Mouse (Mus musculus): ENCODE data around the gene Olfr800. TPM values are rescaled to one million over a fixed set of nuclear protein-coding genes. Genes with fewer than 3 reads are reported as not detected.

Olfr800 gene
- not detected in 2 replicates for polyA plus RNA-seq (2015; fragmentation: Nextera tagmentation; extraction: Ambion mirVana)

- DNase-seq = no peak
- Histone ChIP-seq H3K9ac (replicated peaks) (no peak within 1 kb of the TSS), H3K4me3 (ENCODE audit: low read depth, low read length) (no peak within 1 kb of the TSS), H3K27ac (ENCODE audit: low read depth) (no peak within 1 kb of the TSS), H3K4me1 (ENCODE audit: insufficient read depth) (no peaks in the 10 kb centered on the region), H3K9me3 (ENCODE audit: low read length) (no peaks in the 10 kb centered on the region), H3K27me3 (ENCODE audit: insufficient read depth, low read length) (no peaks in the 10 kb centered on the region), H3K4me2 (ENCODE audit: low read depth, low read length) (no peak within 1 kb of the TSS), H3K36me3 (replicated peaks; ENCODE audit: insufficient read depth, low read length) (no peaks in the 10 kb centered on the region)
- ATAC-seq = no peak
- TF ChIP-seq EP300 (IDR thresholded peaks at IDR 0.05; ENCODE audit: low read depth) (no peak), CTCF (IDR thresholded peaks at IDR 0.05; ENCODE audit: low read depth) (no peak)
Measured at GRCm38 (mm10) chr10:129657394-129657793, at the start of gene Olfr800. Gene Olfr800, plus strand, starts transcription at chr10:129657694.

GRCm38 (mm10) chr10:129612470-129612869 is 45.0 kb upstream of the Olfr800 start, which contains the start of gene Olfr796:
Gene Olfr796, minus strand, starts transcription at chr10:129612570.
- no peak within 1 kb of the TSS for H3K27ac ChIP-seq (ENCODE audit: low read depth)
- 88% methylated on average over 1 of the region's 1 CpGs for WGBS (ENCODE audit: insufficient replicate concordance)
- TF ChIP-seq EP300 (IDR thresholded peaks at IDR 0.05; ENCODE audit: low read depth) (no peak), CTCF (IDR thresholded peaks at IDR 0.05; ENCODE audit: low read depth) (no peak)
- no peak within 1 kb of the TSS for H3K4me3 ChIP-seq (ENCODE audit: low read depth, low read length)
- H3K9me3 ChIP-seq (ENCODE audit: low read length) = no peaks in the 10 kb centered on the region
- H3K9ac ChIP-seq (replicated peaks) = no peak within 1 kb of the TSS
- H3K36me3 ChIP-seq (replicated peaks; ENCODE audit: insufficient read depth, low read length) = no peaks in the 10 kb centered on the region
- no peaks in the 10 kb centered on the region for H3K4me1 ChIP-seq (ENCODE audit: insufficient read depth)
- no peak within 1 kb of the TSS for H3K4me2 ChIP-seq (ENCODE audit: low read depth, low read length)
- H3K27me3 ChIP-seq (ENCODE audit: insufficient read depth, low read length) = no peaks in the 10 kb centered on the region
- no peak for ATAC-seq
- DNase-seq = no peak

GRCm38 (mm10) chr10:129621724-129622123 is 35.8 kb upstream of the Olfr800 start:
- Histone ChIP-seq H3K27ac (ENCODE audit: low read depth) (no peak overlapping the region), H3K36me3 (replicated peaks; ENCODE audit: insufficient read depth, low read length) (no peaks in the 10 kb centered on the region), H3K27me3 (ENCODE audit: insufficient read depth, low read length) (no peaks in the 10 kb centered on the region), H3K4me2 (ENCODE audit: low read depth, low read length) (no peak overlapping the region), H3K4me3 (ENCODE audit: low read depth, low read length) (no peak overlapping the region), H3K9me3 (ENCODE audit: low read length) (no peaks in the 10 kb centered on the region), H3K4me1 (ENCODE audit: insufficient read depth) (no peaks in the 10 kb centered on the region), H3K9ac (replicated peaks) (no peak overlapping the region)
- WGBS (ENCODE audit: insufficient replicate concordance) = 24% methylated on average over 1 of the region's 1 CpGs
- ATAC-seq (no peak), DNase-seq (no peak)
- TF ChIP-seq CTCF (IDR thresholded peaks at IDR 0.05; ENCODE audit: low read depth) = no peak
- TF ChIP-seq EP300 (IDR thresholded peaks at IDR 0.05; ENCODE audit: low read depth) = no peak

- no peak for ATAC-seq
- H3K9me3 ChIP-seq (ENCODE audit: low read length) = no peaks in the 10 kb centered on the region
- H3K36me3 ChIP-seq (replicated peaks; ENCODE audit: insufficient read depth, low read length) = no peaks in the 10 kb centered on the region
Measured at GRCm38 (mm10) chr10:129623251-129623650, 34.2 kb upstream of the Olfr800 start.

GRCm38 (mm10) chr10:129627834-129628233 is 29.7 kb upstream of the Olfr800 start, which contains the start of gene Olfr798:
Gene Olfr798, minus strand, starts transcription at chr10:129627934.
- ATAC-seq = no peak
- 64% methylated on average over 1 of the region's 1 CpGs for WGBS (ENCODE audit: insufficient replicate concordance)

More at GRCm38 (mm10) chr10:129623251-129623650, 34.2 kb upstream of the Olfr800 start:
- Histone ChIP-seq H3K4me2 (ENCODE audit: low read depth, low read length) (no peak overlapping the region), H3K9ac (replicated peaks) (no peak overlapping the region), H3K27me3 (ENCODE audit: insufficient read depth, low read length) (no peaks in the 10 kb centered on the region), H3K27ac (ENCODE audit: low read depth) (no peak overlapping the region), H3K4me1 (ENCODE audit: insufficient read depth) (no peaks in the 10 kb centered on the region), H3K4me3 (ENCODE audit: low read depth, low read length) (no peak overlapping the region)
- TF ChIP-seq EP300 (IDR thresholded peaks at IDR 0.05; ENCODE audit: low read depth) = no peak
- no peak for TF ChIP-seq CTCF (IDR thresholded peaks at IDR 0.05; ENCODE audit: low read depth)
- DNase-seq = no peak

GRCm38 (mm10) chr10:129637184-129637583 is 20.3 kb upstream of the Olfr800 start, which contains the start of gene Olfr799:
Gene Olfr799, plus strand, starts transcription at chr10:129637484.
- Histone ChIP-seq H3K9ac (replicated peaks) (no peak within 1 kb of the TSS), H3K4me1 (ENCODE audit: insufficient read depth) (no peaks in the 10 kb centered on the region), H3K27me3 (ENCODE audit: insufficient read depth, low read length) (no peaks in the 10 kb centered on the region), H3K4me3 (ENCODE audit: low read depth, low read length) (no peak within 1 kb of the TSS), H3K9me3 (ENCODE audit: low read length) (no peaks in the 10 kb centered on the region), H3K27ac (ENCODE audit: low read depth) (no peak within 1 kb of the TSS), H3K4me2 (ENCODE audit: low read depth, low read length) (no peak within 1 kb of the TSS), H3K36me3 (replicated peaks; ENCODE audit: insufficient read depth, low read length) (no peaks in the 10 kb centered on the region)
- no peak for DNase-seq
- WGBS (ENCODE audit: insufficient replicate concordance) = 26% methylated on average over 1 of the region's 1 CpGs
- ATAC-seq = no peak
- TF ChIP-seq CTCF (IDR thresholded peaks at IDR 0.05; ENCODE audit: low read depth) (no peak), EP300 (IDR thresholded peaks at IDR 0.05; ENCODE audit: low read depth) (no peak)

More at GRCm38 (mm10) chr10:129627834-129628233, 29.7 kb upstream of the Olfr800 start, which contains the start of gene Olfr798:
- DNase-seq = no peak
- H3K4me2 ChIP-seq (ENCODE audit: low read depth, low read length) = no peak within 1 kb of the TSS
- H3K36me3 ChIP-seq (replicated peaks; ENCODE audit: insufficient read depth, low read length) = no peaks in the 10 kb centered on the region
- TF ChIP-seq CTCF (IDR thresholded peaks at IDR 0.05; ENCODE audit: low read depth) (no peak), EP300 (IDR thresholded peaks at IDR 0.05; ENCODE audit: low read depth) (no peak)
- H3K9ac ChIP-seq (replicated peaks) = no peak within 1 kb of the TSS
- no peaks in the 10 kb centered on the region for H3K9me3 ChIP-seq (ENCODE audit: low read length)
- H3K27me3 ChIP-seq (ENCODE audit: insufficient read depth, low read length) = no peaks in the 10 kb centered on the region
- no peaks in the 10 kb centered on the region for H3K4me1 ChIP-seq (ENCODE audit: insufficient read depth)
- no peak within 1 kb of the TSS for H3K27ac ChIP-seq (ENCODE audit: low read depth)
- H3K4me3 ChIP-seq (ENCODE audit: low read depth, low read length) = no peak within 1 kb of the TSS

- WGBS (ENCODE audit: insufficient replicate concordance) = 70% methylated on average over 1 of the region's 1 CpGs
- Histone ChIP-seq H3K9ac (replicated peaks) (no peak overlapping the region), H3K36me3 (replicated peaks; ENCODE audit: insufficient read depth, low read length) (no peaks in the 10 kb centered on the region), H3K27me3 (ENCODE audit: insufficient read depth, low read length) (no peaks in the 10 kb centered on the region), H3K9me3 (ENCODE audit: low read length) (no peaks in the 10 kb centered on the region), H3K4me1 (ENCODE audit: insufficient read depth) (no peaks in the 10 kb centered on the region), H3K4me3 (ENCODE audit: low read depth, low read length) (no peak overlapping the region), H3K4me2 (ENCODE audit: low read depth, low read length) (no peak overlapping the region), H3K27ac (ENCODE audit: low read depth) (no peak overlapping the region)
- TF ChIP-seq CTCF (IDR thresholded peaks at IDR 0.05; ENCODE audit: low read depth) (no peak), EP300 (IDR thresholded peaks at IDR 0.05; ENCODE audit: low read depth) (no peak)
- DNase-seq (no peak), ATAC-seq (no peak)
Measured at GRCm38 (mm10) chr10:129651763-129652162, 5.7 kb upstream of the Olfr800 start.

All from liver, postnatal 0 days (tissue).